Mouse (Mus musculus) heart, adult 2 months (tissue): ENCODE results near the gene Clca4b. TPM values are rescaled to one million over a fixed set of nuclear protein-coding genes. Genes with fewer than 3 reads are reported as not detected.
A peak's percentile ranks its signal among the peaks of the same experiment; 100 is the strongest.
"Not testable (repeated sequence)": the region's sequence is repeated elsewhere in the genome, so short reads cannot be mapped to it uniquely, and the experiment has no call there.

ENCODE experiments used
- DNase-seq, 2 experiments: peaks; one replicate each; pipeline ENCODE4 v3.0.0; 2021
- H3K27ac ChIP-seq: fragments of 200-600 bp; 2 replicates; pipeline ENCODE4 v1.8.1; 2022
- H3K27me3 ChIP-seq: fragments of 200-500 bp; 2 replicates; pipeline ENCODE4 v1.6.1; 2012; ENCODE audit warnings: mild to moderate bottlenecking, low read length, inconsistent platforms, mixed read lengths; ENCODE audit not compliant: control insufficient read depth, insufficient read depth
- H3K36me3 ChIP-seq: fragments of 200-500 bp; 2 replicates; pipeline ENCODE4 v1.6.1; 2012; ENCODE audit warnings: low read length, inconsistent platforms; ENCODE audit not compliant: control insufficient read depth, insufficient read depth
- H3K4me1 ChIP-seq: fragments of 200-500 bp; 2 replicates; pipeline ENCODE4 v1.6.1; 2011; ENCODE audit warnings: low read length; ENCODE audit not compliant: control insufficient read depth, insufficient read depth
- H3K4me3 ChIP-seq: fragments of 200-600 bp; 2 replicates; pipeline ENCODE4 v1.8.1; 2022
- H3K79me2 ChIP-seq: fragments of 200-500 bp; replicated peaks from 2 replicates; pipeline ENCODE4 v1.6.1; 2012; ENCODE audit warnings: mild to moderate bottlenecking, inconsistent platforms, low read length, moderate library complexity, mixed read lengths; ENCODE audit not compliant: control insufficient read depth, insufficient read depth
- H3K9ac ChIP-seq: fragments of 200-500 bp; 2 replicates; pipeline ENCODE4 v1.6.1; 2012; ENCODE audit warnings: low read depth, mild to moderate bottlenecking, control low read depth, inconsistent platforms, low read length, mixed read lengths
- CTCF ChIP-seq: fragments of 200-600 bp; IDR thresholded peaks from 2 replicates; pipeline ENCODE4 v1.8.1; 2022; ENCODE audit warnings: antibody characterized with exemption, mild to moderate bottlenecking, moderate library complexity
- EP300 ChIP-seq: fragments of 200-500 bp; IDR thresholded peaks from 2 replicates; pipeline ENCODE4 v1.6.1; 2011; ENCODE audit warnings: low read depth, low read length, control low read depth; ENCODE audit not compliant: insufficient read depth
- POLR2A ChIP-seq: fragments of 200-500 bp; IDR thresholded peaks from 2 replicates; pipeline ENCODE4 v1.6.1; 2011; ENCODE audit warnings: mild to moderate bottlenecking, low read depth, low read length, control low read depth; ENCODE audit not compliant: insufficient read depth
- WGBS: fragments of 180-500 bp; shearing (Covaris S2); methylation state at CpG from one replicate; pipeline ENCODE4 v1.1.7; 2018; 5-methylcytosine and 5-hydroxymethylcytosine counted together
- intact Hi-C: fragments of 180-260 bp; cut with DNase I; formaldehyde crosslinking; loops from one replicate; pipeline ENCODE4 v1.15.1; 2025
- polyA plus RNA-seq: library from polyadenylated mRNA; depleted of rRNA; stranded (reverse); fragments of >200 nt; gene quantifications from 2 replicates; pipeline ENCODE4 v1.2.3, GENCODE M21; 2012
- total RNA-seq, 2 experiments: library from RNA; stranded (reverse); gene quantifications; 2 replicates each; pipeline ENCODE4 v1.2.3; 2021

Clca4b gene
- total and polyA plus RNA-seq, 3 experiments = not detected

- DNase-seq = no peak
- Histone ChIP-seq H3K4me1 (no peaks in the 10 kb centered on the region), H3K79me2 (no peaks in the 10 kb centered on the region), H3K36me3 (no peaks in the 10 kb centered on the region), H3K27ac (no peak overlapping the region), H3K4me3 (no peak overlapping the region), H3K9ac (no peak overlapping the region), H3K27me3 (no peaks in the 10 kb centered on the region)
- intact Hi-C loops = no loop called here
- TF ChIP-seq CTCF (no peak), EP300 (no peak), POLR2A (no peak)
- 66% methylated on average over 1 of the region's 1 CpGs for WGBS
These were observed 37.4 kb upstream of the Clca4b start for GRCm38 (mm10) chr3:144969755-144970154.

- DNase-seq = no peak
- no peaks in the 10 kb centered on the region for H3K27me3 ChIP-seq
- H3K27ac ChIP-seq = no peak overlapping the region
- no peaks in the 10 kb centered on the region for H3K4me1 ChIP-seq
- WGBS = 60% methylated on average over 4 of the region's 4 CpGs
- intact Hi-C loops = no loop called here
- H3K79me2 ChIP-seq = no peaks in the 10 kb centered on the region
- TF ChIP-seq CTCF = no peak
- no peak overlapping the region for H3K9ac ChIP-seq
- H3K4me3 ChIP-seq = no peak overlapping the region
- no peaks in the 10 kb centered on the region for H3K36me3 ChIP-seq
These were observed 33.7 kb upstream of the Clca4b start for GRCm38 (mm10) chr3:144966074-144966473.

GRCm38 (mm10) chr3:144950829-144951228, 18.5 kb upstream of the Clca4b start:
- no peak for DNase-seq
- intact Hi-C loops = no loop called here
- Histone ChIP-seq H3K4me3 (no peak overlapping the region), H3K36me3 (no peaks in the 10 kb centered on the region), H3K27ac (no peak overlapping the region), H3K9ac (no peak overlapping the region), H3K79me2 (no peaks in the 10 kb centered on the region), H3K4me1 (no peaks in the 10 kb centered on the region), H3K27me3 (no peaks in the 10 kb centered on the region)
- no peak for TF ChIP-seq CTCF
- 55% methylated on average over 4 of the region's 4 CpGs for WGBS

- H3K9ac ChIP-seq, DNase-seq, H3K4me3 ChIP-seq, H3K27ac ChIP-seq, H3K4me1 ChIP-seq, H3K27me3 ChIP-seq, H3K79me2 ChIP-seq, H3K36me3 ChIP-seq, intact Hi-C loops: not testable (repeated sequence)
- 45% methylated on average over 5 of the region's 5 CpGs for WGBS
These were observed 15.0 kb upstream of the Clca4b start for GRCm38 (mm10) chr3:144947376-144947775.

GRCm38 (mm10) chr3:144933625-144934024, 1.3 kb upstream of the Clca4b start:
- H3K9ac ChIP-seq, intact Hi-C loops, H3K27ac ChIP-seq, H3K36me3 ChIP-seq, H3K27me3 ChIP-seq, DNase-seq, H3K4me3 ChIP-seq, H3K4me1 ChIP-seq, H3K79me2 ChIP-seq: not testable (repeated sequence)

GRCm38 (mm10) chr3:144933011-144933491, 722 bp upstream of the Clca4b start:
- no peak overlapping the region for H3K4me3 ChIP-seq
- 67% methylated on average over 1 of the region's 1 CpGs for WGBS
- peak in 1 of 2 experiments; percentile 3 for DNase-seq

GRCm38 (mm10) chr3:144914014-144914413, 18.3 kb downstream of the Clca4b start:
- 82% methylated on average over 2 of the region's 2 CpGs for WGBS
- no peaks in the 10 kb centered on the region for H3K27me3 ChIP-seq
- H3K4me3 ChIP-seq = no peak overlapping the region
- TF ChIP-seq EP300 = no peak
- no peak for TF ChIP-seq CTCF
- intact Hi-C loops = no loop called here
- no peak overlapping the region for H3K9ac ChIP-seq
- H3K36me3 ChIP-seq = no peaks in the 10 kb centered on the region
- no peak overlapping the region for H3K27ac ChIP-seq
- DNase-seq = no peak
- no peaks in the 10 kb centered on the region for H3K79me2 ChIP-seq
- no peaks in the 10 kb centered on the region for H3K4me1 ChIP-seq

More at GRCm38 (mm10) chr3:144933011-144933491, 722 bp upstream of the Clca4b start:
- intact Hi-C loops = no loop called here
- Histone ChIP-seq H3K36me3 (no peaks in the 10 kb centered on the region), H3K27me3 (no peaks in the 10 kb centered on the region), H3K4me1 (no peaks in the 10 kb centered on the region), H3K79me2 (no peaks in the 10 kb centered on the region), H3K9ac (no peak overlapping the region), H3K27ac (no peak overlapping the region)
- no peak for TF ChIP-seq CTCF
- TF ChIP-seq POLR2A = no peak
- TF ChIP-seq EP300 = no peak
